Mouse (Mus musculus) midbrain, embryonic 16.5 days (tissue): ENCODE results near the gene Agbl4. TPM values are rescaled to one million over a fixed set of nuclear protein-coding genes. Genes with fewer than 3 reads are reported as not detected.

Experiments used
- ATAC-seq: fragments of 200-750 bp; cut with Nextera tagmentation; 2 replicates; pipeline ENCODE4 v1.8.0; 2017; ENCODE audit warnings: moderate TSS enrichment
- H3K27ac ChIP-seq: fragments of 300-500 bp; sonication (generic); 2 replicates; pipeline ENCODE4 v1.5.1; 2014; ENCODE audit warnings: mild to moderate bottlenecking, low read length, mixed read lengths
- H3K27me3 ChIP-seq: fragments of 300-500 bp; sonication (generic); 2 replicates; pipeline ENCODE4 v1.6.1; 2014; ENCODE audit warnings: low read depth, low read length, mixed read lengths; ENCODE audit not compliant: control insufficient read depth, insufficient read depth
- H3K36me3 ChIP-seq: fragments of 300-500 bp; sonication (generic); 2 replicates; pipeline ENCODE4 v1.6.1; 2014; ENCODE audit warnings: mild to moderate bottlenecking, low read length, moderate library complexity, mixed read lengths; ENCODE audit not compliant: control insufficient read depth, insufficient read depth
- H3K4me1 ChIP-seq: fragments of 300-500 bp; sonication (generic); 2 replicates; pipeline ENCODE4 v1.6.1; 2014; ENCODE audit warnings: mild to moderate bottlenecking, low read length, mixed read lengths; ENCODE audit not compliant: control insufficient read depth, insufficient read depth
- H3K4me2 ChIP-seq: fragments of 300-500 bp; sonication (generic); 2 replicates; pipeline ENCODE4 v1.6.1; 2014; ENCODE audit warnings: mild to moderate bottlenecking, low read length, mixed read lengths
- H3K4me3 ChIP-seq: fragments of 300-500 bp; sonication (generic); 2 replicates; pipeline ENCODE4 v1.5.1; 2014; ENCODE audit warnings: low read depth, mild to moderate bottlenecking, low read length, moderate library complexity, mixed read lengths
- H3K9ac ChIP-seq: fragments of 300-500 bp; sonication (generic); 2 replicates; pipeline ENCODE4 v1.6.1; 2014; ENCODE audit warnings: low read depth, low read length, mixed read lengths
- H3K9me3 ChIP-seq: fragments of 300-500 bp; sonication (generic); replicated peaks from 2 replicates; pipeline ENCODE4 v1.6.1; 2014; ENCODE audit warnings: mild to moderate bottlenecking, low read length, mixed read lengths; ENCODE audit not compliant: control insufficient read depth, poor library complexity, severe bottlenecking
- WGBS: fragments of 180-500 bp; shearing (Covaris S2); extraction: QIAGEN DNeasy Blood & Tissue Kit; methylation state at CpG from one replicate; pipeline ENCODE4 v1.1.7; 2014; 5-methylcytosine and 5-hydroxymethylcytosine counted together
- polyA plus RNA-seq: library from polyadenylated mRNA; unstranded; fragments of >200 nt; fragmentation: Nextera tagmentation; extraction: Ambion mirVana; gene quantifications from 2 replicates; pipeline ENCODE4 v1.2.1, GENCODE M21; 2015

The Agbl4 gene
- polyA plus RNA-seq, 1 experiment from 2014 or later, result 4.5 TPM

DNA sequence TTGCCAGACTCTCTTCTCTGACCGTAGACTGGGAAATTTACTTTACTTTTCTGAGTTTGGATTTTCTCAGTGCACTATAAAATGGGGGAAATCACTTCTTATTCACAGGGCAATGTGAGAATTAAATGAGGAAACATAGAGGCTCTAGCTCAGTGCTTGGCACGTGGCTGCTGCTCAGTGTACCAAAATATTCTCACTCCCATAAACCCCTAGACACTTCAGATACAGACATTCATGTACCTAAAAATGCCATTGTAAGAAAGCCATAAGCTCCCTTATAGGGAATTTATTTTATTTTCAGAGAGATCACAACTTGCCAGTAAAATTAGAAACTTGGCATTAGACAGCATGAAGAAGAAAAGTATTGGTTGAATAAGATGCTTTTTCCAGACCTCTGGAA, 883.5 kb downstream of the Agbl4 start:
- no peak for ATAC-seq
- 84% methylated on average over 2 of the region's 2 CpGs for WGBS
- no peaks in the 10 kb centered on the region for H3K27me3 ChIP-seq
- no peaks in the 10 kb centered on the region for H3K36me3 ChIP-seq
- no peak overlapping the region for H3K9ac ChIP-seq
- H3K27ac ChIP-seq, result no peak overlapping the region
- no peaks in the 10 kb centered on the region for H3K9me3 ChIP-seq
- no peak overlapping the region for H3K4me2 ChIP-seq
- H3K4me1 ChIP-seq, result no peaks in the 10 kb centered on the region
- no peak overlapping the region for H3K4me3 ChIP-seq

DNA sequence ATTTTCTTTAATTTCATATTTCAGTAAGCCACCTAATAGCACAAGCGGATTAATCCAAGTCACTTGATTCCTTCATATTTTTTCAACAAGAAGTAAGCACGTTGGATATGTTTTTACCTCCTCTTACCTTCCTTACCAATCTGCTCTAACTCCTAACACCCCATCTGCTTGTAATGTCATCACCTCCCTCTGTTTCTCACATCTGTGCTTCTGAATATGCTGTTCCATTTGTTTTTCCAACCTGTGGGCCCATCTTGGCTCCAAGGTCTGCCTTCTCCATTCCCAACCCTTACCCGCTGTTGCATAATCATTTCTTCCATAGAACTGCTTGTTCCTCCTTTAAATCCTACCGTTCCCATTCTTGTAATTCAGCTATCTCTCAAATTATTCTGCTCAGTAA, 884.4 kb downstream of the Agbl4 start:
- Histone ChIP-seq H3K9me3 (no peaks in the 10 kb centered on the region), H3K4me2 (no peak overlapping the region), H3K4me3 (no peak overlapping the region), H3K27me3 (no peaks in the 10 kb centered on the region), H3K27ac (no peak overlapping the region), H3K9ac (no peak overlapping the region), H3K4me1 (no peaks in the 10 kb centered on the region), H3K36me3 (no peaks in the 10 kb centered on the region)
- ATAC-seq, result no peak
- 89% methylated on average over 4 of the region's 4 CpGs for WGBS

DNA sequence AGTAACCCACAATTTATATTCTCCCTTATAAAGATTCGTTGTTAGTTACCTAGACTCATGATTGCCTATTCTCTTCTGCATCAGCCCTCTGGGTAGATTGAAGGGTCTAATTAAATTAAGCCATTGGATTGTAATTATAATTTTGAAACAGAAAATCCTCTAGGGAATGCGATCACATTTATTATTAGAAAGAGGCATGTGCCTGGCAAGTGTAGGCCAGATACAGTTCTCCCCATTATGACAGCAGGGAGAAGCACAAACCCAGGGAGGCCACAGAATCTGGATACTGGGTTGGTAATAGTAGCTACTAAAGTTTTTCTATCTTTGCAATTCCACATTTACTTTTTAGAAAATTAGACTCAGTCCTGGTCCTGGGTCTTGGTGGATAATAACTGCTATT, 887.2 kb downstream of the Agbl4 start:
- Histone ChIP-seq H3K4me1 (no peaks in the 10 kb centered on the region), H3K4me2 (no peak overlapping the region), H3K36me3 (no peaks in the 10 kb centered on the region), H3K4me3 (no peak overlapping the region), H3K9ac (no peak overlapping the region), H3K27ac (no peak overlapping the region), H3K27me3 (no peaks in the 10 kb centered on the region), H3K9me3 (no peaks in the 10 kb centered on the region)
- no peak for ATAC-seq
- 76% methylated on average over 2 of the region's 2 CpGs for WGBS

DNA sequence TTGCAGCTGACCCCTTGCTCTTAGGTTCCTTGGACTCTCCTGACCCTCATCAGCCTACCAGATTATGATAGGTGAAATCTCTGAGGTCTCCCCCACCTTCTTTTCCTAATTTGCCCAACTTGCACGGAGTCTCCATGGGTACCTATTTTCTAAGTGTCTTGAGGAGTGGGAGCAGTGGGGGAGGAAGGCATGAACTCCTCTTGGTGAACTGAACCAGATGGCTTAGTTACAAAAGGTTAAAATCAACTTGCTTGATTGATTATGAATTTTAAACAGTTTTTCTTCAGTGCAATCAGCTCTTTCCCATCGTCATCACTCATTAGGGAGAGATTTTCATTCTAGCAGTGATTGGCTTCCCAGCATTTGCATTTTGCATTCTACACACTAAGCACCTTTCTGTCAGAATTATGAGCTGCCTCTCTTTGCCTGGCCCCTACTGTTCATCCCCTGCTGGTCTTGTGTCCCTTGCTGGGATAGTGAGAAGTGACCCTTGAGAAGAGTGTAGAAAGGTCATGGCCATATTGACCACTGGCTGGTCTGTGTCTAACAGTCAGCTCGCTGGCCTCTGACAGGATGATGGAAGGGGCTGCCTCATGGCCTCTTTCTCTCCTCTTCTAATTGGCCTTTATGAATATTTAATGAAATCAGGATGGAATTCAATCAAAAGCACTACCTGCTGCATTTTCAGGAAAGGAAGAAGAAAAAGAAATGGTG, 897.2 kb downstream of the Agbl4 start:
- H3K9me3 ChIP-seq, result no peaks in the 10 kb centered on the region
- no peaks in the 10 kb centered on the region for H3K4me1 ChIP-seq
- H3K36me3 ChIP-seq, result no peaks in the 10 kb centered on the region
- H3K27ac ChIP-seq, result no peak overlapping the region
- H3K9ac ChIP-seq, result no peak overlapping the region
- no peak overlapping the region for H3K4me3 ChIP-seq
- no peak for ATAC-seq
- no peak overlapping the region for H3K4me2 ChIP-seq
- WGBS, result 65% methylated on average over 3 of the region's 3 CpGs
- no peaks in the 10 kb centered on the region for H3K27me3 ChIP-seq

DNA sequence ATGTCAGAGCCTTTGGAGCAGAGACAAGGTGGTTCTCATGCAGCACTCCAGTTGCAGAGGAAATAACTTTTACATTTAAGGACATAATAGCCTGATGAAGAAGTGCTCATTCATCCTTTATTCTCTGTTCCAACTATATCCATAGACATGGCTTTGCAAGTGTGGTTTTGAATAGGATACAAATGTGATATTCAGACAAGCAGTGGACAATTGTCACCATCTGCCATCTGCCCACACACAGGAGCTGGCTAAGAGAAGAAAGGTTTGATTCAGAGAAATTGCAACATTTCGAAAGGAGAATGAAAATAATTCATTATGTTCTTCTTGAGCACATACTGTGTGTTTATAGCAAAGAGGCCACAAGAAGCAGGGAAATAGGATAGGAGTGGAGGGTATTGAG, 909.1 kb downstream of the Agbl4 start:
- Histone ChIP-seq H3K4me3 (no peak overlapping the region), H3K36me3 (no peaks in the 10 kb centered on the region), H3K4me2 (no peak overlapping the region), H3K9ac (no peak overlapping the region), H3K4me1 (no peaks in the 10 kb centered on the region), H3K27ac (no peak overlapping the region), H3K9me3 (no peaks in the 10 kb centered on the region; the same call in 1 of the 2 replicates), H3K27me3 (no peaks in the 10 kb centered on the region)
- 73% methylated on average over 1 of the region's 1 CpGs for WGBS
- ATAC-seq, result no peak

DNA sequence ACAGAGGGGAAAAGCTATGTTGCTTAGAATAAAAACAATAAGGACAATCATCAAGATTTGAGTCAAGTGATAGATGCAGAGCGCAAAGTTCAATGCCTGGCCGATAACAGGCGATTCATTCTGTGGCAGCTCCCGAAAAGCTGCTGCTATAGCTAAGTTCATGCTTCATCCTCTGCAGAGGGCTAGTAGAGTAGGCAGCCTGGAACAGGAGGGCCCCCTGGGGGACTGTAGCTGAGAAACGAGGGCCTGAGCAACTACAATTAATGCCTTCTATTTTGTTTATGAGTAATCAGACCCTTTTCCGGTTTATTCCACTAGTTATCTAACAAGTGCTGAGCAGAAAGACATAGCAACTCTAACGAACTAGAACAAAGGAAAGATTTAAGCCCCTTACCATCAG, 909.7 kb downstream of the Agbl4 start:
- Histone ChIP-seq H3K36me3 (no peaks in the 10 kb centered on the region), H3K9me3 (no peaks in the 10 kb centered on the region; the same call in 1 of the 2 replicates), H3K9ac (no peak overlapping the region), H3K4me1 (no peaks in the 10 kb centered on the region), H3K27me3 (no peaks in the 10 kb centered on the region), H3K27ac (no peak overlapping the region), H3K4me2 (no peak overlapping the region), H3K4me3 (no peak overlapping the region)
- WGBS, result 51% methylated on average over 7 of the region's 7 CpGs
- ATAC-seq, result no peak

DNA sequence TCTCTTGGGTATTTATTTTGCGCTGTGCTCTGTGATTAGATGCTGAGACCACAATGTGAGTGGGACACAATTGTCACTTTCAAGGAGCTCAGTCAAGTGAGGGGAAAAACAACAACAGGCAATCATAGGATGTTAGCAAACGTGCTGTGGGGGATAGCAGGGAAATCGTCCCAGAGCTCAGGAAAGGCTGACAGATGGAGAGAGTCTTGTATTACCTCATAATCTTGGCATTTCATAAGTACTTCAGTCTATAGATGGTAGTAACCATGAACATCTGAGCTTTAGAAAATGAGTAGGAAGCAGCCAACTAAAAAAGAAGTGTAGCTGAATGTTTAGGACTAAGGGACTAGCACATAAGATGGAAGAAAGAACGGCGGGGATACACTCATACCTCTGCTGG, 910.2 kb downstream of the Agbl4 start:
- Histone ChIP-seq H3K4me3 (no peak overlapping the region), H3K9me3 (no peaks in the 10 kb centered on the region; the same call in 1 of the 2 replicates), H3K9ac (no peak overlapping the region), H3K4me2 (no peak overlapping the region), H3K27ac (no peak overlapping the region), H3K27me3 (no peaks in the 10 kb centered on the region), H3K4me1 (no peaks in the 10 kb centered on the region), H3K36me3 (no peaks in the 10 kb centered on the region)
- 60% methylated on average over 5 of the region's 5 CpGs for WGBS
- ATAC-seq, result no peak

DNA sequence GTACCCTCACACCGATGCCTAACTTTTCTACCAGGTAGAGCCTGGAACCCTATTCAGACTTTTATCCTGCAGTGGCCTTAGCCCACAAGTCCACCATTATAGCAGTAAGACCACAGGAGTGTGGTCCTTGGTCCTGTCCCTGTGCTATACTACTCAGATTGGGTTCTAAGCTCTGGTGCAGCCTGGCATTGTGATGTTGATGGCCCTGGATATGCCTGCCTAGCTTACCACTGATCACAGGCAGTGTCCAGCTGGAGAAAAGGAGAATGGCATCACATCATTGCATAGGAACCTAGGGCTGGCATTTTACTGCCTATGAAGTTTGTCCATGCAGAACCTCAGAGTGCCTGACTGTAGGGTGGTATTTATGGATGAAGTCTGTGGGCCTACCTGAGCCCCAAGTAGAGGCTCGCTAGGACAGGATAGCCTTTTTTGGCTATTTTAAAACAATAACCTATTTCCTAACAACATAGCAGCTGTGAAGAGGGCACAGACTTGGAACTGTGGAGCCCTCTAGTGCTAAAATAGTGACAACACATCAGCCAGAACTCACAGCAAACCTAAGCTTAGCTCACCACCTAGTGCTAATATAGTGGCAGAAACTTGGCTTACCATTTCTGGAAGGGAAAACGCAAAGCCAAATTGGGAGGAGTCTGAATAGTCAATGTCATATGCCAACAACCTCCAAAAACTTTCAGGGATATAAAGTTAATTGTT, 911.3 kb downstream of the Agbl4 start:
- 80% methylated on average over 3 of the region's 3 CpGs for WGBS
- ATAC-seq, result no peak
- Histone ChIP-seq H3K27me3 (no peaks in the 10 kb centered on the region), H3K4me1 (no peaks in the 10 kb centered on the region), H3K36me3 (no peaks in the 10 kb centered on the region), H3K4me3 (no peak overlapping the region), H3K27ac (no peak overlapping the region), H3K9ac (no peak overlapping the region), H3K9me3 (no peaks in the 10 kb centered on the region; the same call in 1 of the 2 replicates), H3K4me2 (no peak overlapping the region)

DNA sequence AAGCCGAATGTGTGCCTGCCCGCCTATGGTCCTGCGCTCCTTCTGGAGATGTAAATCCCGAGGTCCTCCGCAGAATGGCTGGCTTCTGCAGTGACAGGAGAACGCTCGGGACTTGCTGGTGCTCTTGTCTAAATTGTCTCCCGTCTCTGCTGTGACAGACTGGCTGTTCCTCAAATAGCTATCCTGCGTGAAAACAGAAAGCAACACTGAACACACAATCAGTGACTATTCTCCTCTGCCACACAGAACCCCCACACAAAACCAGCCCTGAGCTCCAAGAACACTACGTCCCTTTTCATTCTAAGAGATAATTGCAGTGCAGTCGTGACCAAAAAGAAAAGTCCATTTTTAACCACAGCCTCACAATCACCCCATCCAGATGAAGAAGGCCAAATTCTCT, 929.6 kb downstream of the Agbl4 start:
- Histone ChIP-seq H3K4me1 (no peaks in the 10 kb centered on the region), H3K27me3 (no peaks in the 10 kb centered on the region)

More for the DNA sequence above, 929.6 kb downstream of the Agbl4 start:
- no peak for ATAC-seq
- Histone ChIP-seq H3K36me3 (no peaks in the 10 kb centered on the region), H3K4me2 (no peak overlapping the region), H3K4me3 (no peak overlapping the region), H3K27ac (no peak overlapping the region), H3K9me3 (no peaks in the 10 kb centered on the region), H3K9ac (no peak overlapping the region)
- WGBS, result 88% methylated on average over 11 of the region's 11 CpGs
